Mouse (Mus musculus) embryonic facial prominence, embryonic 13.5 days (tissue): ENCODE data around the gene Hexa. TPM values are rescaled to one million over a fixed set of nuclear protein-coding genes. Genes with fewer than 3 reads are reported as not detected.

Experiments
- ATAC-seq: fragments of 200-750 bp; cut with Nextera tagmentation; 2 replicates; pipeline ENCODE4 v1.8.0; 2017; ENCODE audit warnings: low read depth; ENCODE audit not compliant: insufficient number of reproducible peaks, insufficient read depth, low FRiP score, low TSS enrichment
- H3K27ac ChIP-seq: fragments of 300-500 bp; sonication (generic); 2 replicates; pipeline ENCODE4 v1.5.1; 2015; ENCODE audit warnings: moderate library complexity, mild to moderate bottlenecking, inconsistent platforms
- H3K27me3 ChIP-seq: fragments of 300-500 bp; sonication (generic); 2 replicates; pipeline ENCODE4 v1.6.1; 2015; ENCODE audit warnings: mild to moderate bottlenecking, inconsistent platforms
- H3K36me3 ChIP-seq: fragments of 300-500 bp; sonication (generic); 2 replicates; pipeline ENCODE4 v1.6.1; 2015; ENCODE audit warnings: mild to moderate bottlenecking, inconsistent platforms
- H3K4me1 ChIP-seq: fragments of 300-500 bp; sonication (generic); 2 replicates; pipeline ENCODE4 v1.6.1; 2015; ENCODE audit warnings: inconsistent platforms
- H3K4me2 ChIP-seq: fragments of 300-500 bp; sonication (generic); 2 replicates; pipeline ENCODE4 v1.6.1; 2015; ENCODE audit warnings: moderate library complexity, mild to moderate bottlenecking, inconsistent platforms
- H3K4me3 ChIP-seq: fragments of 300-500 bp; sonication (generic); 2 replicates; pipeline ENCODE4 v1.5.1; 2015; ENCODE audit warnings: mild to moderate bottlenecking, inconsistent platforms
- H3K9ac ChIP-seq: fragments of 300-500 bp; sonication (generic); 2 replicates; pipeline ENCODE4 v1.6.1; 2015; ENCODE audit warnings: mild to moderate bottlenecking, inconsistent platforms
- H3K9me3 ChIP-seq: fragments of 300-500 bp; sonication (generic); 2 replicates; pipeline ENCODE4 v1.6.1; 2016; ENCODE audit warnings: inconsistent platforms
- WGBS: fragments of 180-500 bp; shearing (Covaris S2); methylation state at CpG from one replicate; pipeline ENCODE4 v1.1.7; 2015; ENCODE audit warnings: mixed read lengths; 5-methylcytosine and 5-hydroxymethylcytosine counted together
- polyA plus RNA-seq: library from polyadenylated mRNA; unstranded; fragments of >200 nt; fragmentation: Nextera tagmentation; extraction: Ambion mirVana; gene quantifications from 2 replicates; pipeline ENCODE4 v1.2.1, GENCODE M21; 2015

The Hexa gene
- 65.4 and 75.2 TPM in 2 replicates for polyA plus RNA-seq

DNA sequence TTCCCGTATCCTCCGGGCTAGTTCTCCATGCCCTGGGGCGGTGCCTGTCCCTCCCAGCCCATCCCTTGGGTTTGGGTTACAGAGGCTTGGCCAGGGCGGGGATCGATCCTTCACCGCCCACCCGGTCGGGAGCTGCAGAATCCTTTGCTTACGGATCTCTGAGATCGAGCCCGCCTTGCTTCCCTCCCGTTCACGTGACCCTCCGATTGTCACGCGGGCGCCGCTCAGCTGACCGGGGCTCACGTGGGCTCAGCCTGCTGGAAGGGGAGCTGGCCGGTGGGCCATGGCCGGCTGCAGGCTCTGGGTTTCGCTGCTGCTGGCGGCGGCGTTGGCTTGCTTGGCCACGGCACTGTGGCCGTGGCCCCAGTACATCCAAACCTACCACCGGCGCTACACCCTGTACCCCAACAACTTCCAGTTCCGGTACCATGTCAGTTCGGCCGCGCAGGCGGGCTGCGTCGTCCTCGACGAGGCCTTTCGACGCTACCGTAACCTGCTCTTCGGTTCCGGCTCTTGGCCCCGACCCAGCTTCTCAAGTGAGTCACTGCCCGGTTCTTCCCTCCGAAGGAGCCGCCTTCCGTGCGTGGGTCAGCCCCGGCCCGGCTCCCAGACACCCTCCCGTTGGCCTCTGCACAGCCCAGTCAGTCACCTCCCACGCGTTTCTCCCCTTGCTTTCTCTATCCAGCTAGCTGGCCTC, at the start of gene Hexa, which contains the start of gene Tmem202:
TSS of gene Hexa (plus strand) at position 100 of the 697 bp plus-strand sequence.
TSS of gene Tmem202 (minus strand) at position 407 of the 697 bp plus-strand sequence.
- ATAC-seq, result peak; percentile 79
- 3% methylated on average over 54 of the region's 55 CpGs for WGBS
- H3K27ac ChIP-seq, result peak within 1 kb of the TSS; percentile 51; the same call in 1 of the 2 replicates

DNA sequence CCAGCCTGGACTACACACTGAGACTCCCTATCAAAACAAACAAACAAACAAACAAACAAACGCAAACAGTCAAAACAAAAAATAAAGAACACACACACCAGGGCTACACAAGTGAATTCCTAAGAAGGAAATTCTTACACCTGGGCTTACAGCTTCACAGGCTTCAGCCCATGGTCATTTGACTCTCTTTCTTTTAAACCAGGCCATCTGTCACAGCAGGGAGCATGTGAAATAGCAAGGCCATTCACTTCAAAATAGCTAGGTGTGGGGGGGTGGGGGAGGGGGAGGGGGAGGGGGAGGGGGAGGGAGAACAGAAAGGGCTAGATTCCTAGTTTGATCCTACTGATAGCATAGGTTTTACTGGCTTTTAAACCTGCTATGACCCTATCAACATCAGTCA, 31.2 kb upstream of the Hexa start:
- WGBS, result 64% methylated on average over 1 of the region's 1 CpGs
- no peak overlapping the region for H3K9ac ChIP-seq
- H3K4me1 ChIP-seq, result no peaks in the 10 kb centered on the region
- H3K27ac ChIP-seq, result no peak overlapping the region
- H3K4me2 ChIP-seq, result no peak overlapping the region
- no peaks in the 10 kb centered on the region for H3K36me3 ChIP-seq
- no peak for ATAC-seq
- no peaks in the 10 kb centered on the region for H3K9me3 ChIP-seq
- no peaks in the 10 kb centered on the region for H3K27me3 ChIP-seq
- H3K4me3 ChIP-seq, result no peak overlapping the region

More for the DNA sequence above, at the start of gene Hexa, which contains the start of gene Tmem202:
- Histone ChIP-seq H3K27me3 (no peaks in the 10 kb centered on the region), H3K4me3 (peak within 1 kb of the TSS; percentile 69), H3K9ac (peak within 1 kb of the TSS; percentile 83), H3K36me3 (no peaks in the 10 kb centered on the region), H3K4me2 (peak within 1 kb of the TSS; percentile 88), H3K4me1 (peaks cover 8% of the 10 kb centered on the region), H3K9me3 (no peaks in the 10 kb centered on the region)

GRCm38 (mm10) chr9:59512381-59512780, 27.0 kb upstream of the Hexa start:
- Histone ChIP-seq H3K4me3 (no peak overlapping the region), H3K9ac (no peak overlapping the region), H3K9me3 (no peaks in the 10 kb centered on the region), H3K4me2 (no peak overlapping the region), H3K27ac (no peak overlapping the region), H3K36me3 (no peaks in the 10 kb centered on the region), H3K27me3 (no peaks in the 10 kb centered on the region), H3K4me1 (peaks cover 5% of the 10 kb centered on the region; the same call in 1 of the 2 replicates)
- 37% methylated on average over 4 of the region's 4 CpGs for WGBS
- no peak for ATAC-seq

GRCm38 (mm10) chr9:59515069-59515468, 24.3 kb upstream of the Hexa start:
- H3K27me3 ChIP-seq, result no peaks in the 10 kb centered on the region
- H3K4me1 ChIP-seq, result peaks cover 7% of the 10 kb centered on the region; the same call in 1 of the 2 replicates
- 60% methylated on average over 3 of the region's 3 CpGs for WGBS
- no peak overlapping the region for H3K9ac ChIP-seq
- H3K4me2 ChIP-seq, result no peak overlapping the region
- no peak overlapping the region for H3K27ac ChIP-seq
- no peak overlapping the region for H3K4me3 ChIP-seq
- ATAC-seq, result no peak
- H3K9me3 ChIP-seq, result no peaks in the 10 kb centered on the region
- H3K36me3 ChIP-seq, result no peaks in the 10 kb centered on the region

- Histone ChIP-seq H3K4me3 (no peak overlapping the region), H3K27ac (no peak overlapping the region), H3K4me2 (no peak overlapping the region), H3K9me3 (no peaks in the 10 kb centered on the region), H3K9ac (no peak overlapping the region), H3K4me1 (peaks cover 7% of the 10 kb centered on the region; the same call in 1 of the 2 replicates), H3K36me3 (no peaks in the 10 kb centered on the region), H3K27me3 (no peaks in the 10 kb centered on the region)
- whole genome bisulfite sequencing, result 57% methylated on average over 7 of the region's 7 CpGs
- ATAC-seq, result no peak
Observed at GRCm38 (mm10) chr9:59517127-59517526, 22.2 kb upstream of the Hexa start.

- Histone ChIP-seq H3K36me3 (no peaks in the 10 kb centered on the region), H3K4me1 (peaks cover 7% of the 10 kb centered on the region; the same call in 1 of the 2 replicates), H3K4me3 (no peak overlapping the region), H3K9me3 (no peaks in the 10 kb centered on the region), H3K4me2 (no peak overlapping the region), H3K27ac (no peak overlapping the region), H3K9ac (no peak overlapping the region), H3K27me3 (no peaks in the 10 kb centered on the region)
- no peak for ATAC-seq
- WGBS, result 82% methylated on average over 5 of the region's 5 CpGs
Observed at GRCm38 (mm10) chr9:59518976-59519375, 20.4 kb upstream of the Hexa start.

DNA sequence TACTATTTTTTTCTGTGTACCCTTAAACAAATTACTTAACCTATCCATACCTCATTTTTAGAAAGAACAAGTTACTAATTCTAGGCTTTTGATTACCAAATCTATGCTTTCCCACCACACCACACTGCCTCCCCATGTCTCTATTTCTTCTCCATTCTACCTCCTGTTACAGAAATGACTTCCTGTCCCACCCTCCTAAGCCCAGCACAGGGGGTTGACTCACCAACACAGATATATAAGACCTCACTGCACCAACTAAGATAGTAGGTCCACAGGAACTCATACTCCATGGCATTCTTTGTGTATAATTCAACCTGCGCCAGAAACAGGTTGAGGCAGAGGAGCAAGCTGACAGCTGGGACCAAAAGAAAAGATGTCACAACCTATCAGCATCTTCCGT, 19.9 kb upstream of the Hexa start:
- H3K27ac ChIP-seq, result no peak overlapping the region
- WGBS, result 80% methylated on average over 2 of the region's 2 CpGs
- no peak for ATAC-seq
- no peaks in the 10 kb centered on the region for H3K9me3 ChIP-seq
- H3K4me1 ChIP-seq, result peaks cover 7% of the 10 kb centered on the region; the same call in 1 of the 2 replicates
- H3K4me3 ChIP-seq, result no peak overlapping the region
- H3K27me3 ChIP-seq, result no peaks in the 10 kb centered on the region
- H3K4me2 ChIP-seq, result no peak overlapping the region
- no peaks in the 10 kb centered on the region for H3K36me3 ChIP-seq
- no peak overlapping the region for H3K9ac ChIP-seq

DNA sequence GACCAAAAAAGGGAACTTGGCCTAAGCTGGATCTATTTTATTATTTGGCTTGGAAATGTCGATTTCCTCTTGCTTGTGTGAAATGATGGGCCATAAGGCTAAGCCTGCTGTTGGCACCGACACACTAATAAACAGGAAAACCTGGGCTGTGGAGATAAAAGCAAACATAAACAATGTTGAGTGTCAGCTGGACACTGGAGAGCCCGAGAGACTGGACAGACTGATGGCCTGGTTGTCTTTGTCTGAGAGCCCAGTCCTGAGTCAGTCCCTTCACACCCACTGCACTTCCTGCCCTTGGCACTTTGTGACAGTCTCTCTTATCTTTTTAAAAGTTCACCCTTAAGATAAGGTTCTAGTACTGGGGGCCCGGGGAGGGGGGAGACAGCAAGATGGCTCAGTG, 16.4 kb upstream of the Hexa start:
- Histone ChIP-seq H3K4me3 (no peak overlapping the region), H3K4me1 (no peaks in the 10 kb centered on the region), H3K27me3 (no peaks in the 10 kb centered on the region), H3K9me3 (no peaks in the 10 kb centered on the region), H3K4me2 (no peak overlapping the region), H3K27ac (no peak overlapping the region), H3K9ac (no peak overlapping the region), H3K36me3 (no peaks in the 10 kb centered on the region)
- no peak for ATAC-seq
- WGBS, result 72% methylated on average over 4 of the region's 4 CpGs

DNA sequence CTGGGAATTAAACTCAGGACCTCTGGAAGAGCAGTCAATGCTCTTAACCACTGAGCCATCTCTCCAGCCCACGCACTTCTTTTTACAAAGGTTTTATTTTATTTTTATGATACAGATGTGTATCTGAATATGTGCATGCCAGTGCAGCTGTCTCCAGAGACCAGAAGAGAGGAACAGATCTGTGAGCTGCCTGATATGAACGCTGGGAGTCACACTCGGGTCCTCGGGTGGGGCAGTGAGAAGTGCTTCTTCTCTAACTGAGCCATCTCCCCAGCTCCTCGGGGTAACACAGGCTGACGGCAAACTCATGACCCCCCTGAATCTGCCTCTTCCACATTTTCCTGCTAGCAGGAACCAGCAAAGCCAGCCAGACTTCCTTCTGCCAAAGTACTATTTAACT, 12.6 kb upstream of the Hexa start:
- ATAC-seq, result no peak
- 87% methylated on average over 6 of the region's 6 CpGs for WGBS

GRCm38 (mm10) chr9:59527580-59527979, 11.8 kb upstream of the Hexa start:
- Histone ChIP-seq H3K4me3 (no peak overlapping the region), H3K4me2 (no peak overlapping the region), H3K36me3 (no peaks in the 10 kb centered on the region), H3K9me3 (no peaks in the 10 kb centered on the region), H3K4me1 (no peaks in the 10 kb centered on the region), H3K27ac (no peak overlapping the region), H3K9ac (no peak overlapping the region), H3K27me3 (no peaks in the 10 kb centered on the region)
- no peak for ATAC-seq
- 88% methylated on average over 3 of the region's 3 CpGs for WGBS

More for the DNA sequence above, 12.6 kb upstream of the Hexa start:
- H3K27ac ChIP-seq, result no peak overlapping the region
- H3K27me3 ChIP-seq, result no peaks in the 10 kb centered on the region
- H3K4me3 ChIP-seq, result no peak overlapping the region
- H3K9me3 ChIP-seq, result no peaks in the 10 kb centered on the region
- no peaks in the 10 kb centered on the region for H3K36me3 ChIP-seq
- H3K9ac ChIP-seq, result no peak overlapping the region
- H3K4me2 ChIP-seq, result no peak overlapping the region
- H3K4me1 ChIP-seq, result no peaks in the 10 kb centered on the region

DNA sequence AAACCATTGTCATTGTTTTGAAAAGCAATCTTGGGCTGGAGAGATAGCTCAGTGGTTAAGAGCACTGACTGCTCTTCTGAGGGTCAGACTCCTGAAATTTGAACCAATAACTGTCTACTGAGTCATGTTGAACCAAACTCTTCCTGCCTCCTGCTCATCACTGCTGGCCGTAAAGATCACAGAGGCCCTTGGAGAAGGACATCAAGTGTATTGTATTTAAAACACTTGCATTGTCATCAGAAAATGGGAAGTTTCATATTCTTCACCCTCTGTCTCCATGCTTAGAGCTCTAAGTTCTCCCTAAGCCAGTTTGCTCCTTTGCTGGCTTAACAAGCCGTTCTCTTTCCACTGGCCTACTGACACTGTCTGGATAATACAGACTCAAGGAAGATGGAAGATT, 11.1 kb upstream of the Hexa start:
- no peak overlapping the region for H3K27ac ChIP-seq
- H3K4me1 ChIP-seq, result no peaks in the 10 kb centered on the region
- H3K4me2 ChIP-seq, result no peak overlapping the region
- no peaks in the 10 kb centered on the region for H3K36me3 ChIP-seq
- no peak overlapping the region for H3K4me3 ChIP-seq
- no peaks in the 10 kb centered on the region for H3K9me3 ChIP-seq
- no peak overlapping the region for H3K9ac ChIP-seq
- 79% methylated on average over 2 of the region's 2 CpGs for WGBS
- H3K27me3 ChIP-seq, result no peaks in the 10 kb centered on the region
- ATAC-seq, result no peak

- Histone ChIP-seq H3K9me3 (no peaks in the 10 kb centered on the region), H3K27ac (no peak overlapping the region), H3K9ac (no peak overlapping the region), H3K4me1 (no peaks in the 10 kb centered on the region), H3K4me3 (no peak overlapping the region), H3K4me2 (no peak overlapping the region), H3K27me3 (no peaks in the 10 kb centered on the region), H3K36me3 (no peaks in the 10 kb centered on the region)
- WGBS, result 22% methylated on average over 5 of the region's 5 CpGs
- ATAC-seq, result no peak
Observed at GRCm38 (mm10) chr9:59531645-59532044, 7.7 kb upstream of the Hexa start.
